Mouse (Mus musculus): Measurements from ENCODE around the gene Ctcfl.

DNA sequence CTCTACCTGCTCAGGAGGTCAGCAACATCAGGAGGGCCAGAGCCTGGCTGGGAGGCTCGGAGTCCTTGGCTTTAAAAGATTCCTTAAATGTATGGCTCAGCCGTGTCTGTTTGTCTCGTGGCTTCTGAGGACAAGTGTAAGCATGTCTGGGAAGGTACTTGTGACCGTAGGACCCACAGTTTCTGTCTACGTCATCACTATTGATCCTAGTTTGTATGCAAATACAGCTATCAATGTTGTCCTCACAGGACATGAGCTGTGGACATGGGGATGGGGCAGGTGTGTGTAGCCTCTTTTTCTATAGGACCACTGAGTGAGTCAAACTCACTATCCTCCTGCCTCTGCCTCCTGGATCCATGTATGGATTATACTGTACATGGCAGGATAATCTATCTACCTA lies 28.7 kb upstream of the Ctcfl start:
- no peak for TF ChIP-seq CTCF (IDR thresholded peaks at IDR 0.05; ENCODE audit: low read depth)
- no peak; the same call in 1 of the 2 replicates for TF ChIP-seq EP300 (IDR thresholded peaks at IDR 0.05; ENCODE audit: low read depth)

All from liver, postnatal 0 days (tissue).